Mouse (Mus musculus) layer of hippocampus, adult 8-10 months (tissue): ENCODE results near the gene Krba1. TPM values are rescaled to one million over a fixed set of nuclear protein-coding genes. Genes with fewer than 3 reads are reported as not detected.
A peak's percentile ranks its signal among the peaks of the same experiment; 100 is the strongest.

ENCODE experiments used
- DNase-seq, 2 experiments: peaks; one replicate each; pipeline ENCODE4 v3.0.0; 2022; ENCODE audit warnings: low spot score in 2 of 2
- microRNA-seq, 2 experiments: library from miRNA; unstranded; fragments of <30 nt; microRNA quantifications; one replicate each; pipeline ENCODE4 v1.2.0; 2022
- total RNA-seq, 4 experiments: library from RNA; stranded (reverse); gene quantifications; 2 replicates each; pipeline ENCODE4 v1.2.4; 2022

Gene Krba1
- total RNA-seq, 4 experiments from 2014 or later = 36.8 to 51.8 (median 42.4) TPM

GRCm38 (mm10) chr6:48447929-48448328 lies 52.5 kb downstream of the Krba1 start, which contains the start of gene Sspo:
Gene Sspo, plus strand, starts transcription at chr6:48448229.
- no peak for DNase-seq

GRCm38 (mm10) chr6:48448527-48448926 lies 53.1 kb downstream of the Krba1 start:
- DNase-seq = no peak

- DNase-seq = no peak
Observed at GRCm38 (mm10) chr6:48452151-48452550, 56.8 kb downstream of the Krba1 start.

GRCm38 (mm10) chr6:48452771-48453170 lies 57.4 kb downstream of the Krba1 start:
- no peak for DNase-seq

GRCm38 (mm10) chr6:48464966-48465679 lies 69.7 kb downstream of the Krba1 start:
- DNase-seq = peak; percentile 37 to 51

- DNase-seq = no peak
Observed at GRCm38 (mm10) chr6:48466715-48467114, 71.3 kb downstream of the Krba1 start.

GRCm38 (mm10) chr6:48467490-48467889 lies 72.1 kb downstream of the Krba1 start:
- DNase-seq = no peak

Small RNAs within 50 kb of the gene (microRNA-seq; reads per million reads assigned to microRNA genes)
- 0 reads per million in 2 experiments for gene Gm24325

Other genes starting within 250 kb of the Krba1 start
- gene Zfp467, start 50.2 kb downstream of the Krba1 start, total RNA-seq = 10 to 100 TPM; 24.6 to 32.2 (median 28.2) TPM
- gene Sspo, start 52.6 kb downstream of the Krba1 start, total RNA-seq = 1 to 10 TPM in 3 of 4 experiments, under 1 TPM in 1; 0.39 to 2.1 (median 1.2) TPM
- 100 to 1,000 TPM; 402 to 444 (median 420) TPM for gene Atp6v0e2, start 142.0 kb downstream of the Krba1 start, total RNA-seq
- gene Lrrc61, start 159.2 kb downstream of the Krba1 start, total RNA-seq = 10 to 100 TPM; 33.0 to 38.0 (median 35.2) TPM
- gene Rarres2, start 177.2 kb downstream of the Krba1 start, total RNA-seq = 10 to 100 TPM; 16.6 to 32.1 (median 21.9) TPM
- not detected for gene Gm45021, start 194.0 kb downstream of the Krba1 start, total RNA-seq
- gene Repin1, start 198.3 kb downstream of the Krba1 start, total RNA-seq = 10 to 100 TPM; 46.3 to 57.9 (median 53.6) TPM
- gene Gm44965, start 198.4 kb downstream of the Krba1 start, total RNA-seq = 10 to 100 TPM in 1 of 4 experiments, 1 to 10 TPM in 1, not detected in 2; 1.2 to 10.6 TPM
- 10 to 100 TPM in 1 of 4 experiments, 1 to 10 TPM in 3; 7.7 to 10.6 (median 9.1) TPM for gene Zfp775, start 206.5 kb downstream of the Krba1 start, total RNA-seq
- 10 to 100 TPM; 11.8 to 14.8 (median 13.2) TPM for gene AI854703, start 231.2 kb downstream of the Krba1 start, total RNA-seq